Mouse (Mus musculus) frontal cortex, adult (tissue): ENCODE measurements around the gene Mroh9.

ENCODE experiments used
- ATAC-seq: cut with Nextera tagmentation; 2 replicates; pipeline ENCODE4 v1.9.2; 2017; ENCODE audit warnings: mild to moderate bottlenecking, moderate library complexity, mixed read lengths; ENCODE audit not compliant: low TSS enrichment

The Mroh9 gene

DNA sequence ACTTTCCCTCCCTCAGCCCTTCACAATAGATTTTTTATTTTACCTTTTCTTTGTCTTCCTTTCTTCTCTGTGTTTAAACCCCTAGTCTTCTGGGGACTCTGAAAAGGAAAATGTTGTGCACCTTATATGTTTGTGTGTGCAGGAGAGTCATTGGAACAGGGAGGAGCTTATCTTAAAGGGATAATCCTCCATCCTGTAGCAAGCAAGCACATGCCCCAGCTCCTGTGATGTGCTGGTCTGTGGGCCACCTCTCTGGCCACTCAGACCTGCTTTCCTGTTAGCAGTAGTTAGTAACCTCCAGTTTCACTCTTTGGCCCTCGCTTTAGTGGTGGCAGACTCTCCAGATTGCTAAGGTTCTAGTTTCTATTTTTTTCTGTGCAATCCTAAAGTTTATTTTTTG lies 101.0 kb downstream of the Mroh9 start, which contains the start of gene Fmo3:
Gene Fmo3 (minus strand): TSS at position 101 of the 400 bp plus-strand sequence.
- no peak for ATAC-seq
